Mouse (Mus musculus) forebrain, embryonic 16.5 days (tissue): ENCODE data around the gene Mtch1. TPM values are rescaled to one million over a fixed set of nuclear protein-coding genes. Genes with fewer than 3 reads are reported as not detected.
"Not testable (repeated sequence)": the region's sequence is repeated elsewhere in the genome, so short reads cannot be mapped to it uniquely, and the experiment has no call there.

Source experiments
- ATAC-seq: fragments of 200-750 bp; cut with Nextera tagmentation; 2 replicates; pipeline ENCODE4 v1.8.0; 2017; ENCODE audit warnings: mild to moderate bottlenecking, moderate library complexity
- H3K27ac ChIP-seq: fragments of 300-500 bp; sonication (generic); 2 replicates; pipeline ENCODE4 v1.5.1; 2014; ENCODE audit warnings: low read length, control low read depth
- H3K27me3 ChIP-seq: fragments of 300-500 bp; sonication (generic); replicated peaks from 2 replicates; pipeline ENCODE4 v1.6.1; 2014; ENCODE audit warnings: low read length; ENCODE audit not compliant: control insufficient read depth, insufficient read depth
- H3K36me3 ChIP-seq: fragments of 300-500 bp; sonication (generic); 2 replicates; pipeline ENCODE4 v1.6.1; 2014; ENCODE audit not compliant: control insufficient read depth, insufficient read depth
- H3K4me1 ChIP-seq: fragments of 300-500 bp; sonication (generic); replicated peaks from 2 replicates; pipeline ENCODE4 v1.6.1; 2014; ENCODE audit warnings: low read length; ENCODE audit not compliant: control insufficient read depth, insufficient read depth
- H3K4me2 ChIP-seq: fragments of 300-500 bp; sonication (generic); 2 replicates; pipeline ENCODE4 v1.6.1; 2014; ENCODE audit warnings: mild to moderate bottlenecking, low read length, control low read depth
- H3K4me3 ChIP-seq: fragments of 300-500 bp; sonication (generic); replicated peaks from 2 replicates; pipeline ENCODE4 v1.5.1; 2014; ENCODE audit warnings: mild to moderate bottlenecking, low read length, control low read depth
- H3K9ac ChIP-seq: fragments of 300-500 bp; sonication (generic); replicated peaks from 2 replicates; pipeline ENCODE4 v1.6.1; 2014; ENCODE audit warnings: low read depth, low read length, control low read depth
- H3K9me3 ChIP-seq: fragments of 300-500 bp; sonication (generic); 2 replicates; pipeline ENCODE4 v1.6.1; 2016; ENCODE audit warnings: low read length; ENCODE audit not compliant: control insufficient read depth
- WGBS: fragments of 180-500 bp; shearing (Covaris S2); extraction: QIAGEN DNeasy Blood & Tissue Kit; methylation state at CpG from one replicate; pipeline ENCODE4 v1.1.7; 2014; 5-methylcytosine and 5-hydroxymethylcytosine counted together
- polyA plus RNA-seq: library from polyadenylated mRNA; unstranded; fragments of >200 nt; fragmentation: Nextera tagmentation; extraction: Ambion mirVana; gene quantifications from 2 replicates; pipeline ENCODE4 v1.2.1, GENCODE M21; 2015

Gene Mtch1
- polyA plus RNA-seq = 417 and 434 TPM in 2 replicates

DNA sequence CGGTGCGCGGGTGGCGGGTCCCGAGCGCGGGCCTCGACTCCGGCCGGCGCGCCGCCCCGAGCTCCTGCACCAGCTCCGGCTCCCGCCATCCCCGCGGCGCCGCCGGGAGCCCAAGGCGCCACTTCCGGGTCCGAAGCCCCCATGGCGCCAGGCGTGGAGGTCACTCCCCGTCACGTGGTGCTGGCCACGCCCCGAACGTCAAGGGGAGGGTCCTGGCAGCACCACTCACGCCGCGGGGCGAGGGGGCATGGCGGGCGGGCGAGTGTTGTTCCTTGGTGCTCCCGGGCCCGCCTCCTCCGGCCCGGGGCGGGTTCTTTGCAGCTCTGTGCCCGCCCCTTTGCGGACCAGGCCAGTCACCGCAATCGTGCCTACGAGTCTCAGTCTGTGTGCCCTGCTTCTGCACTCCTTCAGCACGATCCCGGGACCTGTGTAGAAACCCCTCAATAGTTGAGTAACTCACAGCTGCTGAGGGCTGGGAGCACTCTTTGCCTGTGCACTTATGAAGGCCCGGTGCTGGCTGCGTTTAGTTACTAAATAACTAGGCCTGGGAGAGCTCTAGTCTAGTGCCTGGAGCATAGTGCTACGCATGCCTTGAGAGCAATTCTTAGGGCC, at the start of gene Mtch1:
TSS of gene Mtch1 (minus strand) at position 290 of the 612 bp plus-strand sequence.
- peak within 1 kb of the TSS; percentile 80 for H3K4me3 ChIP-seq
- H3K36me3 ChIP-seq = no peaks in the 10 kb centered on the region
- peak within 1 kb of the TSS; percentile 68 for H3K4me2 ChIP-seq
- peak within 1 kb of the TSS; percentile 95 for H3K27ac ChIP-seq
- 2% methylated on average over 36 of the region's 53 CpGs for WGBS
- H3K9ac ChIP-seq = peak within 1 kb of the TSS; percentile 78
- ATAC-seq = peak; percentile 85
- H3K4me1 ChIP-seq = peaks cover 21% of the 10 kb centered on the region
- H3K9me3 ChIP-seq = no peaks in the 10 kb centered on the region
- no peaks in the 10 kb centered on the region for H3K27me3 ChIP-seq

DNA sequence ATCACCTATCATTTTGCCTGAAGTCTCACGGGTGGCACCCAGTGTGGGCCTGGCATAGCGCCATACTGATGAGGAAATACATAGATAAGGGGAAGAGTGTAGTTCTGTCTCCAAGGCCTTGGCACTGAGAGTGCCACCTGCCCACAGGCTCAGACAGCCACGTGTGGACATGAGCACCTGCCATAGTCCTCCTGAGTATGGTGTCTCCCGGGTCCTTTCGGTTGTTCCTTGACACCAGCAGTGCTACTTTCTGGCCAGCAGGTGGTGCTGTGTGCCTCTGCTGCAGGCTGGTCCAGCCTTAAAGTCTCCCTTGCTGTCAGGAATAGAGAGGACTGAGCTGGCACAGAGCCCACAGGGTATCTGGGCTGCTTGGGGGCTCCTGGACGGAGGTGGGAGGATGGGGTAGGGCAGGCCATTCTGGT, 49.1 kb upstream of the Mtch1 start:
- no peak overlapping the region for H3K4me2 ChIP-seq
- ATAC-seq = peak; percentile 72

DNA sequence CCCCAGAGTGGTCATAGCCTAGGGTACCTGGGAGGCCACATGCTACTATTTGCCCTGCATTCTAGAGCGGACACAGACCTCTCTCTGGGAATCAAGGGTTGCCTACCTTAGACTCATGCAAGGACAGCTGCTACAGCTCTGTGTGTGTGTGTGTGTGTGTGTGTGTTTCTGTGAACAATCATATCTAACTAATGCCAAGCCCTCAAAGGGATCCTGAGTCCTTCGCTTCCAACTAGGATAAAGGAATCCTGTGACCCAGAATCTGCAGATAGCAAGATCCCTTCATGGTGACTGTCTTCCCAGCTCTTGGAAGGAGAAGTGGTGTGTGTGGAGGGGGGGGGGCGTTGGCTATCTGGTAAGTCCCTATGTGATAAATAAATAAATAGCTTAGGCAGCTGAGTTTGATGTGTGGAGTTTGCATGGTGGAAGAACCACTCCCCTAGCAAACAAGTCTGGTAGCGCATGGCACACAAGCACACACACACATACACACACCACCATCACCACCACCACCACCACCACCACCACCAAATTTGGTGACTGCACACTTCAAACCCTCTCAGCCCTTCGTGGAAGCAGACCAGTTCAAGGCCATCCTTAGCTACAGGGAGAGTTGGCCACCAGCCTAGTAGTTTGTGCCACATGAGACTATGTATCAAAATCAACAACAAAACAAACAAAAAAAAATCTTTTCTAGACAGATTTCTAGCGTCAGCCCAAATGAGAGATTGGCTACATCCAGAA, 48.5 kb upstream of the Mtch1 start:
- ATAC-seq = no peak
- Histone ChIP-seq H3K9ac (no peak overlapping the region), H3K36me3 (no peaks in the 10 kb centered on the region), H3K27ac (no peak overlapping the region), H3K4me3 (no peak overlapping the region), H3K27me3 (peaks cover 3% of the 10 kb centered on the region; the same call in 1 of the 2 replicates), H3K4me2 (no peak overlapping the region), H3K9me3 (no peaks in the 10 kb centered on the region), H3K4me1 (peaks cover 22% of the 10 kb centered on the region)
- 53% methylated on average over 6 of the region's 6 CpGs for WGBS

More for the DNA sequence above, 49.1 kb upstream of the Mtch1 start:
- Histone ChIP-seq H3K9ac (no peak overlapping the region), H3K4me1 (peaks cover 22% of the 10 kb centered on the region), H3K9me3 (no peaks in the 10 kb centered on the region), H3K36me3 (no peaks in the 10 kb centered on the region), H3K4me3 (no peak overlapping the region), H3K27me3 (peaks cover 3% of the 10 kb centered on the region; the same call in 1 of the 2 replicates), H3K27ac (no peak overlapping the region)
- WGBS = 17% methylated on average over 6 of the region's 6 CpGs

DNA sequence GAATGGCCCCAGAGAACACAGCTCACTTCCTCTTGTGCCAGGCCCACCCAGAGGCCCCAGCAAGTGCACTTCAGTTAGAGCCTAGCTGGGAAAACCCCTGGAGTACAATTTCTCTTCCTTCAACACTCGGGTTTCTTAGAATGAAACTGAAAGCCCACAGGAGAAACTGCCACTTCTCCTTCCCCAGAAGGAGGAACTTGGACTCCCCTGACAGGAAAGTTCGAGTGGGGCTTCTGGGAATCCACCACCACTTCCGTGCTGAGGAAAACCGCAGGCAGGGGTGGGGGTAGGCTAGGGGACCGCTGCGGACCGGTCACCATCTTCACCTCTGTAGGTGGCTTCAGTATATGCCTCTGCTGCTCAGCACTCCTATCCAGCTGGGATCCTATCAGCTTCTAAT, 47.6 kb upstream of the Mtch1 start:
- H3K9me3 ChIP-seq = no peaks in the 10 kb centered on the region
- WGBS = 65% methylated on average over 7 of the region's 7 CpGs
- ATAC-seq = no peak

DNA sequence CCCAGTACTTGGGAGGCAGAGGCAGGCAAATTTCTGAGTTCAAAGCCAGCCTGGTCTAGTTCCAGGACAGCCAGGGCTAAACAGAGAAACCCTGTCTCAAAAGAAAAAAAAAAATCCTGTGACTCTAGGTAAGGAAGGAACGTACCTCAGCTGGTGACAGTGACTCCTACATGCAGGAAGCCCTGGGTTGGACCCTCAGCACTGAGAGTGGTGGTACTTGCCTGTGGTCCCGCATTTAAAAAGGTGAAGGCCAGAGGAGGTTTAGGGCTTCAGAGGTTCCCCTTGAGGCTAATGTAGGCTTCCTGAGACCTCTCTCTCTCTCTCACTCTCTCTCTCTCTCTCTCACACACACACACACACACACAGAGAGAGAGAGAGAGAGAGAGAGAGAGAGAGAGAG, 47.0 kb upstream of the Mtch1 start:
- not testable (repeated sequence) for H3K4me2 ChIP-seq, H3K36me3 ChIP-seq, H3K27me3 ChIP-seq, H3K27ac ChIP-seq, H3K9me3 ChIP-seq, ATAC-seq, H3K4me3 ChIP-seq, H3K9ac ChIP-seq
- WGBS = 76% methylated on average over 2 of the region's 2 CpGs
- H3K4me1 ChIP-seq = peaks cover 22% of the 10 kb centered on the region

More for the DNA sequence above, 47.6 kb upstream of the Mtch1 start:
- Histone ChIP-seq H3K27me3 (peaks cover 3% of the 10 kb centered on the region; the same call in 1 of the 2 replicates), H3K4me2 (no peak overlapping the region), H3K4me3 (no peak overlapping the region), H3K27ac (no peak overlapping the region), H3K4me1 (peaks cover 22% of the 10 kb centered on the region), H3K36me3 (no peaks in the 10 kb centered on the region), H3K9ac (no peak overlapping the region)

DNA sequence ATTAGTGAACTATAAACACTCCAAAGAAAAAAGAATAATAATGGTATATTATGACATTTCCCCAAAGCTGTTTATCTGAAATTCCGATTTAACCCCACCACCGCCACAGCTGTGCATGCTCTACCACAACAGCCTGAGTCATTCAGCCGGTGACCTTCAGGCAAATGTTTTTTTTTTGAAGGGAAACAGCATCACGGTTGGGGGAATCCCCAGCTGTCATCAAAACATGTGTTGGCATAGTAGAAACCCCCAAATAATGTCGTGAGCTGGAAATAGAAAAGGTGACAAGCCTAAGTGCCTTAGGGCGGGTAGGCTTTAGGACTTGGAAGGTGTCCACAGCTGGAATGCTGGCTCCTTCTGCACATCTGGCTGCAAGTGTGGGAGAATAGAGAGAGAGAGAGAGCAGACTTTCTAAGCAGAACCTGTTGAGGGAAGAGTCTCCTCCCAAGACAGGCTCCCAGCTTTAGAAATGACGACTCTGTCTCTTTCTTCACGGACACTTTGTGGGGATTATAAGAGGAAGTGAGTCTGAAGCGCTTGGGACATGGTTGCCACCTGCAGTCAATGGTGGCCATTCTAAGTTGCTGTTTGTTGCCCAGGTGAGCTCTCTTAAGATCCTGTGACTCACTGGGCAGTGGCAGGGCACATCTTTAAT, 46.5 kb upstream of the Mtch1 start:
- H3K27me3 ChIP-seq = peaks cover 3% of the 10 kb centered on the region; the same call in 1 of the 2 replicates
- no peak overlapping the region for H3K4me3 ChIP-seq
- no peak overlapping the region for H3K9ac ChIP-seq
- H3K36me3 ChIP-seq = no peaks in the 10 kb centered on the region
- no peak overlapping the region for H3K4me2 ChIP-seq
- peaks cover 22% of the 10 kb centered on the region for H3K4me1 ChIP-seq
- H3K9me3 ChIP-seq = no peaks in the 10 kb centered on the region
- no peak for ATAC-seq
- 72% methylated on average over 9 of the region's 9 CpGs for WGBS
- H3K27ac ChIP-seq = no peak overlapping the region

DNA sequence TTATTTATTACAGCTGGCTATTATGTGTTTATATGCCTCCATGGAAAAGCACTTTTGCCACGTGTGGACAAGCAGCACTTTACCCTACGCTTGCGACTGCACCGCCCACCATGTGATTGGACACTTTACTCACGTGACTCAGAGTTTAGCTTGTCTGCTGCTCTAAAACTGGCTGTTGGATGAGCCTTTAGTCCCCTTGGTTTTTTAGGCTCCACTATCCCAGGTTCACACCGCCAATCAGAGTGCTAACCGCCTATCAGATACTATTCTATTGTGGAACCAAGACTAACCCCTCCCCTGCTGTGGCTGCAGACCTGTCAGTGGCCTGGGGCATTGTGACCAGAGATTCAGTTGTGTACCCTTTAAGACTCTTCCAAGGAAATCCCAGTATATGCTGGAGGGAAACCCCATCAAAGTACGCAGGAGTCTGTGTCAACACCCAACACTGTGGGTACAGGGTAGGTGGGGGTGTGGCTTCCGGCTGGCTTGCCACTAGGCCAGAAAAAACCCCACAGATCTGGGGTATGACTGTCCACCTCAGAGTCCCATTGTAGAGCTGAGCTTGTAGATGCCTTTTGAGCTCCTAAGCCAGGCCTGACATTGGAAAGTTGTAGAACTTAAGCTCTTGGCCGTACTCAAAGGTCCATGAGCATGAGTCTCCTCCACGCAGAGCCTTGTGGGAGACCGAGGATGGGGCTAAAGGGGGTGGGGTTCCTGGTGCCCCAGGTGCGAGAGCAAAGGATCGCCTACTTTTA, 45.8 kb upstream of the Mtch1 start:
- Histone ChIP-seq H3K9ac (no peak overlapping the region), H3K27ac (no peak overlapping the region), H3K4me3 (no peak overlapping the region), H3K4me2 (no peak overlapping the region), H3K9me3 (no peaks in the 10 kb centered on the region), H3K27me3 (peaks cover 1% of the 10 kb centered on the region; the same call in 1 of the 2 replicates), H3K36me3 (no peaks in the 10 kb centered on the region), H3K4me1 (peaks cover 18% of the 10 kb centered on the region)
- 64% methylated on average over 14 of the region's 14 CpGs for WGBS
- no peak for ATAC-seq

DNA sequence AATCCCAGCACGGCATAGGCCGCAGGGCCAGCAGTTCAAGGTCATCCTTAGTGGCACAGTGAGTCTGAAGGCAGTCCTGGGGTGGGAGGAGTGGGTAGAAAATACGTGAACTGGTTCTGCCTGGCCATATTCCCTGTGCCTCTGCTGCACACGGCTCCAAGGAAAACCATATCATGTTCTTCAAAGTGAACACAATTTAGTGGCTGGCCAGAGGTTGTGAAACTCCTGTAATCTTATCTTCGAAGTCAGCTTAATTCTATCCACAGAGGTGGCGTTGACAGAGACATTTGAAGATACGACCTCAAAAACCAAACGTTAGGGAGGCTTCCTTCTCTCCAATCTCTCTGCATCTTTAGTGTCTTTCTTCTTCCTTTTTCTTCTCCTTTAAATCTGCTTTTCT, 43.5 kb upstream of the Mtch1 start:
- WGBS = 92% methylated on average over 8 of the region's 8 CpGs
- H3K36me3 ChIP-seq = no peaks in the 10 kb centered on the region
- H3K27me3 ChIP-seq = no peaks in the 10 kb centered on the region
- H3K27ac ChIP-seq = no peak overlapping the region
- no peak overlapping the region for H3K9ac ChIP-seq
- H3K4me1 ChIP-seq = no peaks in the 10 kb centered on the region
- H3K9me3 ChIP-seq = no peaks in the 10 kb centered on the region
- no peak overlapping the region for H3K4me2 ChIP-seq
- ATAC-seq = no peak
- H3K4me3 ChIP-seq = no peak overlapping the region

DNA sequence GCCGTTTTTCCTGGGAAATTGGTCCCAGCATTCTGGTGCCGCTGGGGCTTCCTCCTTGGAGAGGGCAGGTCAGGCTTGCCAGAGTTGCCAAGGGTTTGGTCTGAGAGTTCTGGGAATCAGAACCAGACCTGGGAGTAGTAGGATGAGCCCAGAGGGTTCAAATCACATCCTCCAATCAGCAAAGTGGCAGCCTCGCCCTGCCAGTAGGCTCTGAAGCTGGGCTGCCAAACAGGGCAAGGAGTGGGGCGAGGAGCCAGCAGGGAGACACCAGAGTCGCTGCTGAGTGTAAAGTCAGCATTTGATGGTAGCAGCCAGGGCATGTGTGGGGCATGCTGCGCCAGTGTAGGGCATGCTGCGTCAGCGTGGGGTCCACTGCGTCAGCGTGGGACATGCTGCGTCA, 41.2 kb upstream of the Mtch1 start:
- no peaks in the 10 kb centered on the region for H3K4me1 ChIP-seq
- 77% methylated on average over 11 of the region's 11 CpGs for WGBS
- no peaks in the 10 kb centered on the region for H3K27me3 ChIP-seq
- H3K4me2 ChIP-seq = no peak overlapping the region
- no peak overlapping the region for H3K9ac ChIP-seq
- no peak for ATAC-seq
- no peaks in the 10 kb centered on the region for H3K9me3 ChIP-seq
- H3K4me3 ChIP-seq = no peak overlapping the region
- H3K27ac ChIP-seq = no peak overlapping the region
- no peaks in the 10 kb centered on the region for H3K36me3 ChIP-seq
